Mouse (Mus musculus) ovary, postnatal 14 days (tissue): ENCODE measurements around the gene Kcnip4.

Source experiments
- DNase-seq: peaks from one replicate; pipeline ENCODE4 v3.0.0; 2022; ENCODE audit warnings: low spot score

The Kcnip4 gene

GRCm38 (mm10) chr5:49247081-49247480 lies 277.6 kb downstream of the Kcnip4 start:
- no peak for DNase-seq

GRCm38 (mm10) chr5:49244414-49244813 lies 280.3 kb downstream of the Kcnip4 start:
- DNase-seq, result no peak

GRCm38 (mm10) chr5:49241708-49242107 lies 283.0 kb downstream of the Kcnip4 start:
- DNase-seq, result no peak

- DNase-seq, result no peak
These were observed 323.4 kb downstream of the Kcnip4 start for GRCm38 (mm10) chr5:49201164-49201756.

GRCm38 (mm10) chr5:49188236-49188635 lies 336.5 kb downstream of the Kcnip4 start:
- DNase-seq, result no peak

GRCm38 (mm10) chr5:49150116-49150811 lies 374.4 kb downstream of the Kcnip4 start:
- no peak for DNase-seq

GRCm38 (mm10) chr5:49149684-49150083 lies 375.0 kb downstream of the Kcnip4 start:
- DNase-seq, result no peak

GRCm38 (mm10) chr5:49095432-49095831 lies 429.3 kb downstream of the Kcnip4 start:
- DNase-seq, result no peak

- DNase-seq, result no peak
These were observed 429.8 kb downstream of the Kcnip4 start for GRCm38 (mm10) chr5:49094945-49095344.

GRCm38 (mm10) chr5:49094306-49094705 lies 430.4 kb downstream of the Kcnip4 start:
- no peak for DNase-seq

- peak; percentile 74 for DNase-seq
These were observed 434.5 kb downstream of the Kcnip4 start for GRCm38 (mm10) chr5:49090122-49090680.

- DNase-seq, result no peak
These were observed 459.1 kb downstream of the Kcnip4 start for GRCm38 (mm10) chr5:49065646-49066045.

GRCm38 (mm10) chr5:49058926-49059325 lies 465.8 kb downstream of the Kcnip4 start:
- no peak for DNase-seq

GRCm38 (mm10) chr5:49057636-49058340 lies 466.9 kb downstream of the Kcnip4 start:
- DNase-seq, result no peak

GRCm38 (mm10) chr5:49047960-49048359 lies 476.7 kb downstream of the Kcnip4 start:
- DNase-seq, result no peak

GRCm38 (mm10) chr5:49041259-49041845 lies 483.4 kb downstream of the Kcnip4 start:
- no peak for DNase-seq

- no peak for DNase-seq
These were observed 527.3 kb downstream of the Kcnip4 start for GRCm38 (mm10) chr5:48997359-48997758.

GRCm38 (mm10) chr5:48989145-48989659 lies 535.5 kb downstream of the Kcnip4 start:
- DNase-seq, result no peak

- DNase-seq, result no peak
These were observed 582.2 kb downstream of the Kcnip4 start for GRCm38 (mm10) chr5:48942378-48943088.

- DNase-seq, result no peak
These were observed 592.8 kb downstream of the Kcnip4 start for GRCm38 (mm10) chr5:48931881-48932280.

GRCm38 (mm10) chr5:48890216-48890615 lies 634.5 kb downstream of the Kcnip4 start:
- no peak for DNase-seq
